Mouse (Mus musculus): ENCODE results near the gene Fdxacb1.

The Fdxacb1 gene

DNA sequence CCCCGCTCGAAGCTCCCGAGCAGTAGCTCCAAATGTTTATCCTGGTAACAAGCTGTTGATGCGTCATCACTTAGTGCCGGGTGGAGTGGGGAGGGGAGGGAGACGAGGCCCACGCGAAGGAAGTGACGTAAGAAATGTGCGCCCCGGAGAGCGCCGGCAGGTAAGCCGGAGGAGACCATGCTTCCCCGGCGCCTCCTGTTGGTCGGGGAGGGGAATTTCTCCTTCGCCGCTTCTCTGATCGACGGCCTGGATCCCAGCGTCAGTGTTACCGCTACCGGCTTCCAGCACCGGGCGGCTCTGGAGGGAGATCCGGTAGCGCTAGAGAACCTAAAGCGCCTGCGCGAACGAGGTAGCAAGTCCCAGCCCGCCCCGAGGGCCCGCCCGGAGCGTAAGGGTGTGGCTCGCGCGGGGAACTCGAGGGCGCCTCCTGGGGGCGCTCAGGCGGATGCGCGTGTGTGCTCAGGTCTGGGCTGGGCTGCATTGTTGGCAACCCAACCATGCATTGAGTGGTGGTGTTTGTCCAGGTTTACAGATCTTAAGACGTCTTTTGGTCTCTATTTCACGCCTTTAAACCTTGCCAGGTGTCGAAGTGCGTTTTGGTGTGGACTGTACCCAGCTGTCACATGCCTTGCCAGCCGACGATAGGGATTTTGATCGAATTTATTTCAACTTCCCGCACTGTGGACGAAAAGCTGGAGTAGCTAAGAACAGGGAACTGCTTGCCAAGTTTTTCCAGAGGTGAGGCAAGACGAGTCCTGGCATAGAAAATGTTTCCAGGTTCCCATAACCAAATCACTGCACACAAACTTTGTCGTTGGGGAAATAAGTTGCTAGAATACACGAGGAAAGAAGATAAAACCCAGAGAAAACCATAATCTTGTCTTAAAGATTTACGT lies at the start of gene Fdxacb1:
TSS of gene Fdxacb1 (plus strand) at position 130 of the 896 bp plus-strand sequence.
- peak; percentile 99 for DNase-seq (ENCODE audit: low read depth)

DNA sequence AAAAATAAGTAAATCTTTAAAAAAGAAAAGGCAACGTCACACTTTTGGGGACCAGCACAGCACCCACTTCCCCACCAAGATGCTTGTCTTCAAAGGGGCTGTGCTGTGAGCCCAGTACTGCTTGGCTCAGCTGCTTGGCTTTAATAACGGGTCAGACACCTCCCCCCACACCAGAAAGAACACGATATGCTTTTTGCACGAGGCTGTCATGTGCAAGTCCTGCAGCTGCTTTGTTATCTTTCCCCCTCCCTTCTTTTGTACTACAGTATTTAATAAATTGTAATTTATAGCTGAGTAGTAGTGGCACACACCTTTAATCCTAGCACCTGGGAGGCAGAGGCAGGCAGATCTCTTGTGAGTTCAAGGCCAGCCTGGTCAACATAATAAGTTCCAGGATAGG lies 49.2 kb upstream of the Fdxacb1 start:
- no peak for DNase-seq (ENCODE audit: low read depth)

DNA sequence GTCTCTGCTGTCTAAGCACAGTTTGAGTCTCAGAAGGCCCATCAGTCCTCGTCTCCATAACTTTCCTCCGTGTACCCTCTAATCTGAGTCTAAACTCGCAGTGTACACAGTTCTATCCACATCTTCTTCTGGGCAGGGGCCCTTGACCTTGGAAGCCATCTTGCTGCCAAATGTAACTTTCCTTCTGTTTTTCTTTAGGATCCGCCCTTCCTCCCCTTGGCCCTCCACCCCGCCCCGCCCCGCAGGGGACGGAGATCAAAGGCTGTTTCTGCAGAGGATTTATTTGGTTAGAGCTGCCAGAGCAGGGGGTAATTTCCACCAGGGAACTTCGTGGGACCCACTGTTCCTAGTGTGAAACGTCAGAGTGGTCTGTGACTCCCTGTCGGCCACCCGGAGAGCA lies 47.0 kb upstream of the Fdxacb1 start:
- DNase-seq (ENCODE audit: low read depth) = no peak

DNA sequence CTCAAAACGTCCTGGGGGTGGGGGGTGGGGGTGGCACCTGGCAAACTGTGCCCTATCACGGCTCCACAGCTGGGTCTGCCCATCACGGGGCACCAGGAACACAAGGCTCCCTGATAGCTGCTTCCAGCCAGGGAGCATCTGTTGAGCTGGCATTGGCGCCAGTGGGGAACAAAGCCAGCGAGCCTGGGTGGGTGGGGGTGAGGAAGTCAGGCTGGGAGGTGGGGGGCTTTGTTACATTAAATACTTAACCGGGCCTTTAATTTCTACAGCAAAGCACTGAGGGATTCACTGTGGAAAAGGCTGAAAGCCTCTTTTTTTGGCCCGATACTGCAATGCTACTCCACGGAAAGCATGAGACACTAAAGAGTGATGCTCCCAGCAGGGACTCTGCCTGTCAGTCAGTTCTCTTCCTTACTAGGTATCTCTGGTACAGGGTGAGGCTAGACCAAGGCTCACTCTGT lies 45.6 kb upstream of the Fdxacb1 start:
- DNase-seq (ENCODE audit: low read depth) = no peak

DNA sequence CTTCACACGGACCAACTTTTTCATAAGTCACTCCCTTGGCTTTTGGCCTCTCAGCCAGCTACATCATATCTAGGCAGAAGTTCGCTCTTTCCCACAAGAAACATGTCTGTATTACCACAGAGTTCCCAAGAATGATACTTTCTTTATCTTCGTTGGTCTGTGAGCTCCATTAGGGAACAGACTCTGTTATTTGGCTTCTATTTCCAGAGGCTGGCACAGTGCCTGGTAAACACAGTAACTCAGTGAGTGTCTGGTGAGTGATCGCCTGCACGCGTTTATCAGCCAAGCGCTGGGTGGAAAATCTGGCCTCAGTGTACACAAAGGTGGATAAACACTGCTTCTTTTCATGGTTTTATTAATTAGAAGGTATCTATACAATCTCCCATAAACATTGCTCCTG lies 44.6 kb upstream of the Fdxacb1 start:
- no peak for DNase-seq (ENCODE audit: low read depth)

DNA sequence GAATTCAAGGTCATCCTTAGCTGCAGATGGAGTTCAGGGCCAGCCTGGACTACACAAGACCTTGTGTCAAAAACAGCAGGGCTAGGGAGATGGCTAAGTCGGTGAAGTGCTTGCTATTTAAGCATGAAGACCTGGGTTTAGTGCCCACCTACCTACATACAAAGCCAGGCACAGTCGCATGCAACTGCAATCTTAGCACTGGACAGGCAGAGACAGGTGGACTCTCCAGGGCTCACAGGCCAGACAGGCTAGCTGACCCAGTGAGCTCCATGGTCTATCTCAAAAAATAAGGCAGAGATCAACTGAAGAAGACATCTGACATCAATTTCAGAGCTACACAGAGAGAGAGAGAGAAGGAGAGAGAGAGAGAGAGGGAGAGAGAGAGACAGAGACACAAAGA lies 43.9 kb upstream of the Fdxacb1 start:
- no peak for DNase-seq (ENCODE audit: low read depth)

DNA sequence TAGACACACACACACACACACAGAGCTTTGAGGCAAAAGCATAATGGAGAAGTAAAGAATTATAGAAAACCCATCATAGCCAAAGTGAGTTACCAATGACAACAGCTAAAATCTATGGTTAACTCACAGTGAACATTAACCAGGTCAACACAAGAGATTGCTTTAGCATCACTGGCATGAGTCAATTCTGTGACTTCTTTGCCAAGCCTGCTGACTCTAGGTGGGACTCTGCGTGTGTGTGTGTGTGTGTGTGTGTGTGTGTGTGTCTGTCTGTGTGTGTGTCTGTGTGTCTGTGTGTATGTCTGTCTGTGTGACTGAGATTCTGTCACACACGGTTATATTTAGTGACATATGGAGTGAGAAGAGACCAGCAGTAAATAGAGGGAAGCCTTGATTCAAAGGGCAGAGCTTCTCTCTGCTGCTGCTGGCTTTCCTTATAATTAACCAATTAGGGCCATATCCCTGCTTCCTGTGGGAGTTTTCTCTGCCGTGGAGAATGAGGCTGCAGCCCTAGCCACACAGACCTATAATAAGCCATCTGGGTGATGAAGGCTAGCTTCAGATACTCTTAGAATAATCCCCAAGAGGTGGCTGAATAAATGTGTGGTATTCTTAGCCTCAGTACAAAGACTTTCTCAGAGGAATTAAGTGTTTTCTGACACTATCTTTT lies 43.2 kb upstream of the Fdxacb1 start:
- DNase-seq (ENCODE audit: low read depth) = no peak

DNA sequence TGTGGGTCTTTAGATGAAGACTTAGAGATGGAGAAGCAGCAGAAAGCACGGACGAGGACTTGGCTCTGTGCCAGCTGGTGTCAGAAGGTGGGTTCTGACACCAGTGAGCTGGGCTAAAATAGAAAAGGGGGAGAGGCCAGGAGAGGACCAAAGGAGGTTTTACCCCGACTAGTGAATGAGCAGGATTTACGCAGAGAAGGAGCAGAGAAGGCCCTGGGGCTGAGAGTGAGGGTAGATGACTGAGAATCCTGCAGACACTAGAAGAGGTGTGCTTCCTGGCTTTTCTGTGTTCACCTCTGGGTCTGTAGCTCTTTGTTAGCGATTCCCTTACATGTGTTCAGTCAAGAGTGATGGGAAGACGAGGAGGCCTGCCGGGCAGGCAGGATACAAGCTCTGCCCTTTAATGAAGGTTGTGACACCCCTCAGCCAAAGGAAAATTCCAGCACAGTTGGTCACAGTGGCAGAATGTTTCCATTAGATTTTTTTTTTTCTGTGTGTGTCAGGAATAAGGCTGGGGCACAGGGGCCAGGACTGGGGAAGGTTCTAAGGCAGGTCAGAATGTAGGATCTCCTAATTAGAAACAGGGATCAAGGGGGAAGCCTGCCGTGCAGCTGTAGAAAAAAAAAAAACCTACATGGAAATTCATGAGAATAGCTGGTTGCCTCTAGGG lies 42.0 kb upstream of the Fdxacb1 start:
- DNase-seq (ENCODE audit: low read depth) = no peak

DNA sequence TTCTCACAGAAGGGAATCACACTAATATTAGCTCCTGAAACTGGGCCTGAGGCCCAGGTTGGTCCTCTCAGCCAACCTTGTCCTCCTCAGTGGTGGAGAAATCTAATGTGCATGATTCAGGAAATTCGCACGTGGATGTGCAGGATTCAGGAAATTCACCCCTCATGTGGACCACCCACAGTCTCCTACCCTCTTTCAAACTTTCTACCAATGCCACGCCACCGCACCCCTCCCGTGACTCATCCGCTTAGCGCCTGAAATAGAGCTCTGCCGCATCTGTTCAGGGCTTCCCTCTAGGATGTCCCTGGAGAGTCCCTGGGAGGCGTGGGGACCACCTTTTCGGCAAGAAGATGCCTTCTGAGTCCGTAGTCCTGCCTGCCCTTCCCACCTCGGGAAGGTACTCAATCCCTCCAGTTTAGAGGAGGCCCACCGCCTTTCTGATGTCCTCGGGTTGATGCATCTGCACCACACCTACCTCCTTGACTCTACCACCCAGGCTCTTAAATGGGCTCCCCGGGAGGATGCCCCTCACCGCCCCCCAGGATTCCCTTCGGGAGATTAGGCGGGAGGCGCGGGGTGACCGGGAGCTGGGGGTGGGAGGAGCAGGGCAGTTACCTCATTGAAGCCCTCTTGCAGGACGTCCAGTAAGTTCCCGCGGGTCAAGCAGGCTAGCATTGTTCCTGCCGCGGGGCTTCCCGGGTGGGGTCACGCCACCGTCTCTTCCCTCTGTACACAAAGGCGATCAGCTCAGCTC lies 40.7 kb upstream of the Fdxacb1 start:
- DNase-seq (ENCODE audit: low read depth) = no peak

DNA sequence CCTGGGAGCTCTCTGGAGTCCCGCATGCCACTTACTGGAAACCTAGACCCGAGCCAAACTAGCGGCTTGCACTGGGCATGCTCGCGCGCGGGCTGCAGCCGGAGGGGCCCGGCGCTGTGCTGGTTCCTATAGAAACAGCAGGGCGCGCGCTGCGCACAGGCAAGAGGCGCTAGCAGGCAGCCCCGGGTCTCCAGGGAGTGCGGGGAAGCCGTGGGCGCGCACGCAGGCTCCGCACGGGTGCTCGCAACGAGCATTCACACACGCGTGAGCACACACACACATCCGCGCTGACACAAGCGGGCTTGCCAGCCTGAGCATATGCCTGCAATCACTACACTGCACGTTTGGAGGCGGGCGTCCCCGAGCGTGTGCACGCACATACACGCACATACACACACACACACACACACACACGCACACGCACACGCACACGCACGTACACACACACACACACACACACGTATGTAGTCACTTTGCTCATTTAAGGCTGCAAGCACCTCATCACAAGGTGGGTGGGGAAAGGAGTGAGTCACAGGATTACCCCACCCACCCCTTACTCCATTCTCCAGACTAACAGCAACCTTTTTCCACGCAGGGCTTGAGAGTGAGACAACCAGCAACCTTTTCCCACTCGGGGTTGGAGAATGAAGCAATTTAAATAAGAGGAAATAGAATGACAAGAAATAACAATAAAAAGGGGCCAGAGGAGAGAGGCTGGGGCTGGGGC lies 39.9 kb upstream of the Fdxacb1 start:
- peak; percentile 27 for DNase-seq (ENCODE audit: low read depth)

DNA sequence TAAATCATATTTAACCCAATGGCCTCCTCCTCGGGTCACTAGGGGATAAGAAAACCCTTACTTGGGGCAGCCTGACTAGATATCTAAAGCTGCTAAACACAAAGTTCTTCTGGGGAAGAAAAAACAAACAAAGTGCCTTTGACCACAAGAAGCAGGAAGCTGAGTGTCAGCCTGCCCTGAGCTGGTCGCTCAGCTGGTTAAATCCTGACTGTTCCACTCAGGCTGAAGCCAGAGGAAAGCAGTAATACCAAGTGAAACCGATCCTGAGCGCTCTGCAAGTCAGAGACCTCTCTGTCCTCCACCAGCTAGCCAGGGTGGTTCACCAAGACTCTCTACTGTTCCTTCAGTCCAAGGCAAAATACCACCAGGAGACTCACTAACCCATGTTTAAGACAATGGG lies 38.4 kb upstream of the Fdxacb1 start:
- DNase-seq (ENCODE audit: low read depth) = no peak

DNA sequence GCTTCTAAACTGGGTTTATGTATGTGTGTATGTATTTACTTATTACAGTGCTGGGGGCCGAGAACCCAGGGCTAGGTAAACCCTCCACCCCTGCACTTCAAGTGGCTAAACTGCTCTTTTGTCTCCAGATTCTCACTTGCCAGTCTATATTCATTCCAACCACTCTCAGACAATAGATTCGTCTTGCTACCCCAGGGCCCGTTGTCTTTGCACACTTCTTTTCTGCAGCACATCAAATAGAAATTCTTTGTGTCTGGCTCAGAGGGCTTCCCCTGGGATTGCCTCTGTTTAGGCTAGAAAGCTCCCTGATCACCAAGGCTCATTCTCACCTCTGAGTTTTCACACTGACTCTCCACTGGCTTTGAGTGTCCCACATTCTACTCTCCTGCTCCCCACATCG lies 35.5 kb upstream of the Fdxacb1 start:
- DNase-seq (ENCODE audit: low read depth) = no peak

DNA sequence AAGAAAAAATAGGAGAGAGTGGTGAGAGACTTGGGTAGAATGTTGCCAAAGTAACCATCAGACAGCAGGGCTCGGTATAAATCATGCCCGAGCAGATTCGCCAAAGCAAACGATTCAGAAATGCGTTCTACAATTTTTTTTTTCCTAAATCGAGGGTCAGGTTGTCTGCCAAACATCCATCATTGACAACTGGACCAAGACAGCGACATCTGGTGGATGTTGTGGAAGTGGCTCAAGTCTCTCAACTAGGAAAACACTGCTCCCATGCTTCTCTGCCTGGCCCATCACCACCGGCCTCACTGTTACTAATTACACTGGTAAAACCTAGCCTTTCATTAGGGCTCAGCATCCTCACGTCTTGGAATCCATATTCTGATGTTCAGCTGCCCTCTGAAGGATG lies 33.0 kb upstream of the Fdxacb1 start:
- DNase-seq (ENCODE audit: low read depth) = peak; percentile 60

DNA sequence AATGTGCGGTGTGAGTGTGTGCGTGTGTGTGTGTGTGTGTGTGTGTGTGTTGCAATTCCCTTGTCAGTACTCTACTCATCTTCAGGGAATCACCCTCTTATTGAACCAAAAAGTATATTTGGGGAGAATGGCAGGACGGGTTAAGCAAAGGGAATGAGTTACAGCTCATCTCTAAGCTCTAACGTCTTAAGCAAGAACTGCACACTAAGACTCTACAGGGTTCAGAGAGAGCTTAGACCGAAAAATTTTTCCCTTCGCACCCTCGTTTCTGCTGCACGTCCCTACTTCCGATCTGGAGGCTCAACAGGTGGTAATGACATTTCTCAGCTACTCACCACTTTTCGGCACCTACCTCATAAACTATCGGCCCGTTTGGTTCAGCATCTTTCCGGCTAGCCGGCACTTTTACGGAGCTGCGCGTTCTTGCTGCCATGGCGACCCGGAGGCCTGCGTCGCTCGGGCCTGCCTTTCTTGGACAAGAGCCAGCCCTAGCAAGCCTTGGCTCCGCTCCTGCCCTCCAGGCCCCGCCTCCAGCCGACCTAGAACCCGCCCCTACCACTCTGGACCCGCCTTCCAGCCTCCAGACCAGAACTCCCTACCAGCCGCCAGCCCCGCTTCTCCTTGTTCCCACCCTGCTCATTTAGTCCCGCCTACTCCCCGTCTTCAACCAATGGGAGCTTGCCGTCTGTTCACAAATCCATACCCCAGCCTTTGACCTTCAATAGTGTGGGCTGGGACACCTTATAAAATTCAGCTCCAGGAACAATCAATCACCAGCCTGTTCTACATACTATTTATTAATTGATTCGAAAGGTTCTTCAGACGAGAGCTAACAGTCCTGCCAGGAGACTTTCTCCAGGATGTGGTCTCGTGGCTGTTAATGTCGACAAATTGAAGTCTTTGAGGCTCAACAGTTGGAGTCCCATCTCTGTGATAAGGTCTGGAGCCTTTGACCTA lies 28.8 kb upstream of the Fdxacb1 start, which contains the start of gene Dixdc1:
TSS of gene Dixdc1 (minus strand) at position 604 of the 957 bp plus-strand sequence.
- DNase-seq (ENCODE audit: low read depth) = peak; percentile 85

DNA sequence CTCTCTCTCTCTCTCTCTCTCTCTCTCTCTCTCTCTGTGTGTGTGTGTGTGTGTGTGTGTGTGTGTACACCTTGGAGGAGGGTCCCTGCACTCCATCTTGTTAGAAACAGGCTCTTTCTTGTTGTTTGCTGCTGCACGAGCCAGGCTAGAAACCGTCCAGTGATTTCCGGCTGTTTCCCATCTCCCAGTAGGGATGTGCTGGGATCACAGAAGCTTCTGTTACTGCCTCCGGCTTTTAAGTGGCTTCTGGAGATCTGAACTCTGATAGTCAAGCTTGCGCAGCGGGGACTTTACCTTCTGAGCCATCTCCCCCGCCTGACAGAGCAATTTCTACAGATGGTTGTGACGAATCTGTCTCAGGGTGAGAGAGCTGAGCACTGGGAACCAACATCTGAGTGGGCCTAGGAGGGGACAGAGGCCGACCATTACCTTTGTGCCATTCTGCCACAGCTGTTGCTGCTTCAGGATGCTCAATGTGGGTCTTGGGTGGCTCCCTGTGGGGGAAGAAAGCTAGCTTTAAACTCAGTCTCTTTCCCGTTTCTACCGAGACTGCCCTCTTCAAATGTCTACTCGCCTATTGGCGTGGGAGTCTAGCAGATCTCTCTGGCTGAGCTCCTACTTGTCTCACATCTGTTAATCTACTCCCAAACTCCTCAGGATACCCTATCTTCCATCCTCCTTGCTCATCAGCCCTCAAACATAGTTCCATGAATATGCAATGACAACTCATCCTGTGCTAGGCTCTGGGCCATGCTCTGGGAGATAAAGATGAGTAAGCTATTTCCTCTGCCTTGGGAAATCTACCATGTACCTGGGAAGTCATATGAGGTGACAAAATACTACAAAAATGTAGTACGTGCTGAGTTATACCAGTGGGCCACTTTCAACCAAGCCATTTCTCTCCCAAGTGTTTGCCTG lies 26.9 kb upstream of the Fdxacb1 start:
- DNase-seq (ENCODE audit: low read depth) = no peak

DNA sequence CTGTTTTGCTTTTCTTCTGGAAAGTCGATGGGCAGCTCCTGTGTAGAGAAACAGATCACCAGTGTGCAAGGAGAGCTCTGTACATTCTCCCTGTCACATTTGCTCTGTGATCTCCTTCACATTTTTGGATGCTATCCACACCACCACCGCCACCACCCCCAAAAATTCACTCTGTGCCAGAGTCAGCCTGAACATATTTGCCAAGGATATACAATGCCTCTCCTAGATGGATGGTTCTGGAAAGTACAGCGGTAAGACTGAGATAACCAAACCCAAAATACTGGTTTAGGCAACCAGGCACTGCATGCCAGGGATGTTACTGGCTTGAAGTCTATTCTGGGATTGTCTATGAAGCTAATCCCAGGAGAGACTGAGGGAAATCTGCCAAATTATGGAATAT lies 25.8 kb upstream of the Fdxacb1 start:
- DNase-seq (ENCODE audit: low read depth) = no peak

DNA sequence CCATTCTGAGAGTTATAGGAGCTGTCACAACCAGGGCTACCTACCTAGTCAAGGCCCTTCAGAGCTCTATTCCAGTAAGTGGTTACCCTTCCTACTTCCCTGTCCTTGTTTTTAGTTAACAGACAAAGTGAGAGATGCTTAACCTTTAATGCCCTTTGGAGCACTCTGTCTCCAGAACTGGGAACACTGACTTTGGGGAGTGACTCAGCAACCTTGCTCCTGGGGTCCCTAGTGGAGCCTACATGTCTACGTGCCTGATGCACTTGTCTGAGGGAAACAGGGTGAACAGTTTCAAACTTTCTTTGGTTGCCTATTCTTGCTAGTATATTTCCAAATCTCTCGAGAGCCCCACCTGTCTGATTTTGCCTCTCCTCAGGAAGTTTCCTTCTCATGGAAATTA lies 25.3 kb upstream of the Fdxacb1 start:
- DNase-seq (ENCODE audit: low read depth) = no peak

DNA sequence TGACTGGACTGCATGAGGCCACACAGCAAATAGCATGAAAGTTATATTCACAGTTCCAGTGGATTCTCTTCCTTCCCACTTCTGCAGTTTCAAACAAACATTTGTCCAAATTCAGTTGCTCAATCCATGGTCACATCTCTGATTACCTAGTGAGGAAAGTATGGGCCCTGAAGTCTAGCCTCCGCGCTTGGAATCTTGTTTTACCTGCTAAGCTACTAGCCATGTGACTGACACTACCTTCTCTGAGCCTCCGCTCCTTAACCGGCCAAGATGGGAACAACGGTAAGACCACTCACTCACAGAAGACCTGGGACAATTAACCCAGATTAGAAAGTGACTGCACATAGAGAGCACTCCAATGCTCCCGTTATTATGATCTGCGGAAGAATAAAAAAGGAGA lies 22.2 kb upstream of the Fdxacb1 start:
- DNase-seq (ENCODE audit: low read depth) = no peak

DNA sequence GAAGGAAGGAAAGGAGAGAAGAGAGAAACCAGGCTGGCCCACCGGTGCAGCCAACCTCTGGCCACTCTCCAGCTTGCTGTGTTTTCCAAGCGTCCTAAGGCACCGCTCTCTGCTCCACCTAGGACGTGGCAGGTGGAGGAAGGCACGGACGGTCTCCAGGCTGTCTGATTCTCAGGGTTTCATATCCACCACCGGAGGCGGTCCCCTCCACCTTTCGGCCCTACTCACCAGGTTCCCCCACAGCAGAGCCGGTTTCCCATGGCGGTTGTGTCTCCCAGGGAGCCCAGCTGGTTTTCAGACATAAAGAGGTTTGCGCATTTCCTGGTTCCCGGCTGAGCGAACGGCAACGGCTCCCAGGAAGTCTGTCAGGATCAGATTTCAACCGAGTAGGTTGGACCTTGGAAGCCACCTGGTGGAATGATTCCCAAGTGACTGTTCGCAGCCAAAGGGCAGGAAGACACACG lies 21.8 kb upstream of the Fdxacb1 start, which contains the start of gene 2310030G06Rik:
TSS of gene 2310030G06Rik (minus strand) at position 323 of the 464 bp plus-strand sequence.
- no peak for DNase-seq (ENCODE audit: low read depth)

Data from induced T-regulatory cell, adult 2 months (primary cell).